Mouse (Mus musculus) liver, adult 2 months (tissue): ENCODE measurements around the gene Vasn. TPM values are rescaled to one million over a fixed set of nuclear protein-coding genes. Genes with fewer than 3 reads are reported as not detected.
A peak's percentile ranks its signal among the peaks of the same experiment; 100 is the strongest.

Source experiments
- DNase-seq: peaks from one replicate; pipeline ENCODE4 v3.0.0-alpha.2; 2011; ENCODE audit warnings: low read depth, low spot score; ENCODE audit errors: extremely low read depth
- H3K27ac ChIP-seq: fragments of 200-500 bp; replicated peaks from 2 replicates; pipeline ENCODE4 v1.5.1; 2012; ENCODE audit warnings: low read depth, mild to moderate bottlenecking, control low read depth, inconsistent platforms, low read length; ENCODE audit not compliant: insufficient read depth
- H3K27me3 ChIP-seq: fragments of 200-500 bp; 2 replicates; pipeline ENCODE4 v1.6.1; 2012; ENCODE audit warnings: mild to moderate bottlenecking, moderate library complexity, low read length, inconsistent platforms; ENCODE audit not compliant: control insufficient read depth, insufficient read depth
- H3K36me3 ChIP-seq: fragments of 200-500 bp; 2 replicates; pipeline ENCODE4 v1.6.1; 2012; ENCODE audit warnings: low read length, inconsistent platforms; ENCODE audit not compliant: control insufficient read depth, insufficient read depth
- H3K4me1 ChIP-seq: fragments of 200-500 bp; 2 replicates; pipeline ENCODE4 v1.6.1; 2011; ENCODE audit warnings: low read length; ENCODE audit not compliant: control insufficient read depth, insufficient read depth
- H3K4me3 ChIP-seq: fragments of 200-500 bp; 2 replicates; pipeline ENCODE4 v1.5.1; 2011; ENCODE audit warnings: low read depth, mild to moderate bottlenecking, control low read depth, low read length, moderate library complexity; ENCODE audit not compliant: insufficient read depth
- H3K79me2 ChIP-seq: fragments of 200-500 bp; 2 replicates; pipeline ENCODE4 v1.6.1; 2012; ENCODE audit warnings: inconsistent platforms, mild to moderate bottlenecking, low read length, moderate library complexity; ENCODE audit not compliant: control insufficient read depth, insufficient read depth
- H3K9ac ChIP-seq: fragments of 200-500 bp; 2 replicates; pipeline ENCODE4 v1.6.1; 2012; ENCODE audit warnings: low read depth, mild to moderate bottlenecking, control low read depth, inconsistent platforms, low read length
- CTCF ChIP-seq: fragments of 200-500 bp; IDR thresholded peaks from 2 replicates; pipeline ENCODE4 v1.5.1; 2011; ENCODE audit warnings: low read depth, low read length, control low read depth
- POLR2A ChIP-seq: fragments of 200-500 bp; IDR thresholded peaks from 2 replicates; pipeline ENCODE4 v1.6.1; 2011; ENCODE audit warnings: low read length, control low read depth; ENCODE audit not compliant: insufficient read depth; ENCODE audit errors: extremely low read depth
- WGBS: fragments of 180-500 bp; shearing (Covaris S2); methylation state at CpG from one replicate; pipeline ENCODE4 v1.1.7; 2018; 5-methylcytosine and 5-hydroxymethylcytosine counted together
- polyA plus RNA-seq: library from polyadenylated mRNA; depleted of rRNA; stranded (reverse); fragments of >200 nt; gene quantifications from 2 replicates; pipeline ENCODE4 v1.2.3, GENCODE M21; 2012
- total RNA-seq: library from RNA; depleted of rRNA; stranded (reverse); fragments of >200 nt; gene quantifications from 2 replicates; pipeline ENCODE4 v1.2.3, GENCODE M21; 2014

Vasn gene
- total and polyA plus RNA-seq, 2 experiments = 4.0 to 18.0 TPM

GRCm38 (mm10) chr16:4649211-4649610 lies 9.5 kb downstream of the Vasn start:
- Histone ChIP-seq H3K27me3 (no peaks in the 10 kb centered on the region), H3K9ac (no peak overlapping the region), H3K4me1 (peaks cover 19% of the 10 kb centered on the region), H3K4me3 (no peak overlapping the region), H3K36me3 (peaks cover 4% of the 10 kb centered on the region; the same call in 1 of the 2 replicates), H3K27ac (no peak overlapping the region), H3K79me2 (peaks cover 29% of the 10 kb centered on the region)
- TF ChIP-seq POLR2A = no peak
- TF ChIP-seq CTCF = no peak
- no peak for DNase-seq
- WGBS = 90% methylated on average over 5 of the region's 5 CpGs

DNA sequence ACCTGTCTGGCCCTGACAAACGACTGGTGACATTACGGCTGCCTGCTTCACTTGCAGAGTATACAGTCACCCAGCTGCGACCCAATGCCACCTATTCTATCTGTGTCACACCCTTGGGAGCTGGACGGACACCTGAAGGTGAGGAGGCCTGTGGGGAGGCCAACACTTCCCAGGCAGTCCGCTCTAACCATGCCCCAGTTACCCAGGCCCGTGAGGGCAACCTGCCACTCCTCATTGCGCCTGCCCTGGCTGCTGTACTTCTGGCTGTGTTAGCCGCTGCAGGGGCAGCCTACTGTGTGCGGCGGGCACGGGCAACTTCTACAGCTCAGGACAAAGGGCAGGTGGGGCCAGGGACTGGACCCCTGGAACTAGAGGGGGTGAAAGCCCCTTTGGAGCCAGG lies 10.0 kb downstream of the Vasn start:
- Histone ChIP-seq H3K4me1 (peaks cover 17% of the 10 kb centered on the region), H3K4me3 (no peak overlapping the region), H3K36me3 (peaks cover 4% of the 10 kb centered on the region; the same call in 1 of the 2 replicates), H3K27ac (no peak overlapping the region), H3K27me3 (no peaks in the 10 kb centered on the region), H3K9ac (no peak overlapping the region), H3K79me2 (peaks cover 24% of the 10 kb centered on the region)
- no peak for DNase-seq
- WGBS = 87% methylated on average over 11 of the region's 11 CpGs
- TF ChIP-seq CTCF (no peak), POLR2A (no peak)

GRCm38 (mm10) chr16:4650161-4650560 lies 10.4 kb downstream of the Vasn start:
- H3K4me3 ChIP-seq = no peak overlapping the region
- H3K9ac ChIP-seq = no peak overlapping the region
- TF ChIP-seq CTCF (no peak), POLR2A (no peak)
- H3K79me2 ChIP-seq = peaks cover 24% of the 10 kb centered on the region
- peaks cover 17% of the 10 kb centered on the region for H3K4me1 ChIP-seq
- no peaks in the 10 kb centered on the region for H3K27me3 ChIP-seq
- H3K36me3 ChIP-seq = peaks cover 4% of the 10 kb centered on the region; the same call in 1 of the 2 replicates
- H3K27ac ChIP-seq = no peak overlapping the region
- 90% methylated on average over 3 of the region's 3 CpGs for WGBS
- DNase-seq = no peak

DNA sequence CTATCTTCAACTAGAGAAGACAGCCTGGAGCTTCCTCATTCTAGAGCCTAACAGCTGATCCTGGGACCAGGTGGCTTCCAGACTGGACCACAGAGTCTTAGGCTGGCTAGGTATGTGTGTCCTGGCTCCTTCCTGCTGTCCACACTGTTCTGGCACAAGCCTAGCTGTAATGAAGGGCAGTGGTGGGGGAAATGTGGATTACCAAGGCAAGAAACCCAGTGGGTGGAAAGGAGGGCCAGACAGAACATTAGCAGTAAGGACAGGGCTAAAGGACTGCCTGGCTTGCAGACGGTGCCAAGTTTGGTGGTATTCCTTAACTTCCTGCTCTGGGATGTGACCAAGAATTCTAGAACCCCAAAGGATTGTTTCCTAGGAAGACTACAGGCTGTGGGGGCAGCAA lies 11.3 kb downstream of the Vasn start:
- TF ChIP-seq CTCF = no peak
- no peak for TF ChIP-seq POLR2A
- H3K36me3 ChIP-seq = peaks cover 4% of the 10 kb centered on the region; the same call in 1 of the 2 replicates
- peaks cover 19% of the 10 kb centered on the region for H3K79me2 ChIP-seq
- H3K4me1 ChIP-seq = peaks cover 20% of the 10 kb centered on the region
- no peak overlapping the region for H3K4me3 ChIP-seq
- no peak for DNase-seq
- H3K27ac ChIP-seq = no peak overlapping the region
- 85% methylated on average over 1 of the region's 1 CpGs for WGBS
- H3K9ac ChIP-seq = no peak overlapping the region
- no peaks in the 10 kb centered on the region for H3K27me3 ChIP-seq

GRCm38 (mm10) chr16:4651624-4652023 lies 11.9 kb downstream of the Vasn start:
- H3K36me3 ChIP-seq = peaks cover 4% of the 10 kb centered on the region; the same call in 1 of the 2 replicates
- no peak for DNase-seq
- WGBS = 90% methylated on average over 7 of the region's 7 CpGs
- TF ChIP-seq POLR2A (no peak), CTCF (no peak)
- H3K27ac ChIP-seq = no peak overlapping the region
- peaks cover 20% of the 10 kb centered on the region for H3K4me1 ChIP-seq
- no peak overlapping the region for H3K9ac ChIP-seq
- H3K27me3 ChIP-seq = no peaks in the 10 kb centered on the region
- peaks cover 17% of the 10 kb centered on the region for H3K79me2 ChIP-seq
- no peak overlapping the region for H3K4me3 ChIP-seq

GRCm38 (mm10) chr16:4652707-4653416 lies 13.1 kb downstream of the Vasn start:
- 53% methylated on average over 4 of the region's 4 CpGs for WGBS
- peaks cover 20% of the 10 kb centered on the region for H3K4me1 ChIP-seq
- H3K27ac ChIP-seq = peak overlapping the region; percentile 17; the same call in 1 of the 2 replicates
- H3K79me2 ChIP-seq = peaks cover 13% of the 10 kb centered on the region
- peak; percentile 77 for DNase-seq
- no peaks in the 10 kb centered on the region for H3K27me3 ChIP-seq
- H3K4me3 ChIP-seq = no peak overlapping the region
- peaks cover 4% of the 10 kb centered on the region; the same call in 1 of the 2 replicates for H3K36me3 ChIP-seq
- H3K9ac ChIP-seq = no peak overlapping the region
- no peak for TF ChIP-seq CTCF
- TF ChIP-seq POLR2A = no peak
